Mouse (Mus musculus) CH12.LX (cell line): ENCODE measurements around the gene Mrpl39. TPM values are rescaled to one million over a fixed set of nuclear protein-coding genes. Genes with fewer than 3 reads are reported as not detected.

Experiments
- DNase-seq: peaks from one replicate; pipeline ENCODE4 v3.0.0-alpha.2; 2013; ENCODE audit errors: extremely low read depth
- H3K27ac ChIP-seq: 2 replicates; pipeline ENCODE4 v1.5.1; 2012; ENCODE audit warnings: low read depth, mild to moderate bottlenecking, control low read depth, moderate library complexity; ENCODE audit not compliant: insufficient read depth
- H3K27me3 ChIP-seq: replicated peaks from 2 replicates; pipeline ENCODE3; 2012; ENCODE audit warnings: inconsistent platforms
- H3K36me3 ChIP-seq, 2 experiments: replicated peaks in 1 of 2; 2 replicates each; pipeline versions ENCODE3 to v1.6.1; 2012; ENCODE audit warnings: inconsistent platforms in 1 of 2, low read length in 1 of 2, mild to moderate bottlenecking in 1 of 2, mixed read lengths in 1 of 2, moderate library complexity in 1 of 2; ENCODE audit not compliant: control insufficient read depth in 1 of 2, insufficient read depth in 1 of 2
- H3K4me1 ChIP-seq, 2 experiments: 2 replicates each; pipeline ENCODE4 v1.6.1; 2012; ENCODE audit warnings: inconsistent platforms in 1 of 2, moderate library complexity in 1 of 2; ENCODE audit not compliant: insufficient read depth in 2 of 2, control insufficient read depth in 1 of 2
- H3K4me2 ChIP-seq: 2 replicates; pipeline ENCODE4 v1.6.1; 2012; ENCODE audit warnings: low read depth, mild to moderate bottlenecking, control low read depth; ENCODE audit not compliant: poor library complexity, insufficient read depth, severe bottlenecking
- H3K4me3 ChIP-seq, 3 experiments: fragments of 150-350 bp in 1 of 3; sonication (generic) in 1 of 3; replicated peaks in 1 of 3; 2 replicates each; pipeline versions ENCODE3 to v1.5.1; 2011 to 2012; ENCODE audit warnings: low read depth in 2 of 3, low read length in 2 of 3, mild to moderate bottlenecking in 2 of 3, moderate library complexity in 2 of 3, control low read depth in 1 of 3, improper control_type of control experiment in 1 of 3, inconsistent platforms in 1 of 3, mixed read lengths in 1 of 3; ENCODE audit not compliant: poor library complexity in 1 of 3
- H3K79me2 ChIP-seq: replicated peaks from 2 replicates; pipeline ENCODE4 v1.6.1; 2012; ENCODE audit warnings: mild to moderate bottlenecking, moderate library complexity; ENCODE audit not compliant: control insufficient read depth, poor library complexity, insufficient read depth, severe bottlenecking; ENCODE audit errors: extremely low read depth
- H3K9ac ChIP-seq: 2 replicates; pipeline ENCODE4 v1.6.1; 2012; ENCODE audit warnings: low read depth, mild to moderate bottlenecking, control low read depth, moderate library complexity; ENCODE audit not compliant: insufficient read depth
- H3K9me3 ChIP-seq: replicated peaks from 2 replicates; pipeline ENCODE3; 2012; ENCODE audit warnings: low read length, inconsistent platforms, mixed read lengths
- BHLHE40 ChIP-seq: IDR thresholded peaks from 2 replicates; pipeline ENCODE4 v1.6.1; 2011; ENCODE audit warnings: mild to moderate bottlenecking, low read depth, low read length, improper control_type of control experiment
- CHD1 ChIP-seq: IDR thresholded peaks from 2 replicates; pipeline ENCODE4 v1.6.1; 2012; ENCODE audit warnings: low read depth, low read length, improper control_type of control experiment, inconsistent platforms
- CHD2 ChIP-seq: IDR thresholded peaks from 2 replicates; pipeline ENCODE4 v1.6.1; 2011; ENCODE audit warnings: low read length, improper control_type of control experiment
- CTCF ChIP-seq, 2 experiments: IDR thresholded peaks in 1 of 2; conservative IDR thresholded peaks in 1 of 2; 2 replicates each; pipeline ENCODE4 v1.5.1; 2011 to 2012; ENCODE audit warnings: low read depth in 2 of 2, low read length in 2 of 2, improper control_type of control experiment in 1 of 2, inconsistent platforms in 1 of 2, mild to moderate bottlenecking in 1 of 2, moderate library complexity in 1 of 2
- EP300 ChIP-seq: IDR thresholded peaks from 2 replicates; pipeline ENCODE4 v1.6.1; 2011; ENCODE audit warnings: low read length, improper control_type of control experiment
- HCFC1 ChIP-seq: IDR thresholded peaks from 2 replicates; pipeline ENCODE4 v1.6.1; 2012; ENCODE audit warnings: low read depth, mild to moderate bottlenecking, inconsistent platforms, low read length, improper control_type of control experiment
- IRF4 ChIP-seq: IDR thresholded peaks from 2 replicates; pipeline ENCODE4 v1.6.1; 2014; ENCODE audit warnings: low read depth, mild to moderate bottlenecking, inconsistent platforms, low read length, improper control_type of control experiment
- JUND ChIP-seq: conservative IDR thresholded peaks from 2 replicates; pipeline ENCODE4 v1.6.1; 2011; ENCODE audit warnings: low read depth, low read length, improper control_type of control experiment
- KAT2A ChIP-seq: IDR thresholded peaks from 2 replicates; pipeline ENCODE4 v1.6.1; 2012; ENCODE audit warnings: low read length, improper control_type of control experiment, inconsistent platforms; ENCODE audit not compliant: insufficient replicate concordance
- MAFK ChIP-seq: IDR thresholded peaks from 2 replicates; pipeline ENCODE4 v1.6.1; 2011; ENCODE audit warnings: low read length, improper control_type of control experiment; ENCODE audit not compliant: insufficient replicate concordance
- MAX ChIP-seq: IDR thresholded peaks from 2 replicates; pipeline ENCODE4 v1.6.1; 2011; ENCODE audit warnings: low read length, improper control_type of control experiment
- MAZ ChIP-seq: IDR thresholded peaks from 2 replicates; pipeline ENCODE4 v1.6.1; 2012; ENCODE audit warnings: low read depth, mild to moderate bottlenecking, inconsistent platforms, low read length, improper control_type of control experiment, moderate library complexity
- MEF2A ChIP-seq: IDR thresholded peaks from 2 replicates; pipeline ENCODE4 v1.6.1; 2014; ENCODE audit warnings: low read depth, mild to moderate bottlenecking, inconsistent platforms, low read length, improper control_type of control experiment, borderline replicate concordance
- MXI1 ChIP-seq: IDR thresholded peaks from 2 replicates; pipeline ENCODE4 v1.6.1; 2011; ENCODE audit warnings: mild to moderate bottlenecking, low read depth, low read length, improper control_type of control experiment
- MYC ChIP-seq: IDR thresholded peaks from 2 replicates; pipeline ENCODE4 v1.6.1; 2011; ENCODE audit warnings: low read depth, mild to moderate bottlenecking, improper control_type of control experiment, low read length
- NELFE ChIP-seq: IDR thresholded peaks from 2 replicates; pipeline ENCODE4 v1.6.1; 2011; ENCODE audit warnings: low read depth, low read length, improper control_type of control experiment
- NRF1 ChIP-seq: IDR thresholded peaks from 2 replicates; pipeline ENCODE4 v1.6.1; 2014; ENCODE audit warnings: low read depth, mild to moderate bottlenecking, inconsistent platforms, low read length, improper control_type of control experiment, moderate library complexity
- PAX5 ChIP-seq: IDR thresholded peaks from 2 replicates; pipeline ENCODE4 v1.6.1; 2012; ENCODE audit warnings: low read length, inconsistent platforms, mixed read lengths
- POLR2AphosphoS2 ChIP-seq: IDR thresholded peaks from 2 replicates; pipeline ENCODE4 v1.6.1; 2011; ENCODE audit warnings: low read depth, low read length, improper control_type of control experiment
- RCOR1 ChIP-seq: conservative IDR thresholded peaks from 2 replicates; pipeline ENCODE4 v1.6.1; 2012; ENCODE audit warnings: low read depth, mild to moderate bottlenecking, inconsistent platforms, low read length, improper control_type of control experiment
- SMC3 ChIP-seq: IDR thresholded peaks from 2 replicates; pipeline ENCODE4 v1.6.1; 2011; ENCODE audit warnings: low read depth, low read length, improper control_type of control experiment
- TBP ChIP-seq: conservative IDR thresholded peaks from 2 replicates; pipeline ENCODE4 v1.6.1; 2011; ENCODE audit warnings: low read depth, low read length, improper control_type of control experiment
- TCF12 ChIP-seq: IDR thresholded peaks from 2 replicates; pipeline ENCODE4 v1.6.1; 2014; ENCODE audit warnings: low read depth, mild to moderate bottlenecking, inconsistent platforms, low read length, improper control_type of control experiment
- USF2 ChIP-seq: conservative IDR thresholded peaks from 2 replicates; pipeline ENCODE4 v1.6.1; 2011; ENCODE audit warnings: low read depth, low read length, improper control_type of control experiment
- ZC3H11A ChIP-seq: IDR thresholded peaks from 2 replicates; pipeline ENCODE4 v1.6.1; 2012; ENCODE audit warnings: low read depth, mild to moderate bottlenecking, inconsistent platforms, low read length, improper control_type of control experiment
- ZKSCAN1 ChIP-seq: IDR thresholded peaks from 2 replicates; pipeline ENCODE4 v1.6.1; 2012; ENCODE audit warnings: low read depth, inconsistent platforms, low read length, improper control_type of control experiment, borderline replicate concordance
- ZNF384 ChIP-seq: IDR thresholded peaks from 2 replicates; pipeline ENCODE4 v1.6.1; 2012; ENCODE audit warnings: low read depth, low read length, improper control_type of control experiment, inconsistent platforms
- dilution Hi-C: fragments of 300-500 bp; cut with MboI; formaldehyde crosslinking; loops from 2 replicates; pipeline ENCODE4 v1.14.3; 2020; ENCODE audit warnings: low sequenced_read_pairs; ENCODE audit not compliant: extremely low pct_unique_long_range_greater_than_20kb, extremely low pct_ligation_motif_present
- in situ Hi-C: fragments of 300-500 bp; cut with MboI; formaldehyde crosslinking; loops from 3 replicates; pipeline ENCODE4 v1.14.3; 2019; ENCODE audit warnings: low sequenced_read_pairs, low pct_ligation_motif_present, low pct_unique_long_range_greater_than_20kb, mixed read lengths
- polyA plus RNA-seq: library from polyadenylated mRNA; unstranded; fragments of >175 nt; gene quantifications from 2 replicates; pipeline ENCODE4 v1.2.1, GENCODE M21; 2012; ENCODE audit warnings: low read depth; ENCODE audit not compliant: insufficient read length
- total RNA-seq, 2 experiments: library from RNA; depleted of rRNA; stranded (reverse); fragments of 300-350 nt in 1 of 2; fragments of >200 nt in 1 of 2; gene quantifications; 2 replicates each; pipeline ENCODE4 v1.2.3; 2012 to 2014

The Mrpl39 gene
- total and polyA plus RNA-seq, 3 experiments = 102 to 123 (median 110) TPM

GRCm38 (mm10) chr16:84735166-84736105 lies at the start of gene Mrpl39 (continued):
- TF ChIP-seq ZC3H11A (peak; percentile 59), CTCF (conservative IDR thresholded peaks at IDR 0.05 in 1 of 2, IDR thresholded peaks at IDR 0.05 in 1 of 2; ENCODE audit: low read depth in 2 of 2, low read length in 2 of 2) (peak in 1 of 2 experiments; percentile 99; a peak in 3 of 4 replicates)

- TF ChIP-seq RCOR1 (no peak), SMC3 (no peak), MAFK (no peak), MEF2A (no peak), CTCF (conservative IDR thresholded peaks at IDR 0.05 in 1 of 2, IDR thresholded peaks at IDR 0.05 in 1 of 2; ENCODE audit: low read depth in 2 of 2, low read length in 2 of 2) (no peak), MAZ (no peak), PAX5 (no peak), MXI1 (no peak), ZKSCAN1 (no peak), POLR2AphosphoS2 (no peak), NELFE (no peak), JUND (no peak), TCF12 (no peak)
- no peak for DNase-seq
- Histone ChIP-seq H3K79me2 (no peaks in the 10 kb centered on the region), H3K27ac (no peak overlapping the region), H3K9ac (no peak overlapping the region), H3K4me2 (no peak overlapping the region), H3K27me3 (no peaks in the 10 kb centered on the region), H3K9me3 (no peaks in the 10 kb centered on the region), H3K36me3 (no peaks in the 10 kb centered on the region), H3K4me3 (no peak overlapping the region), H3K4me1 (peaks cover 3 to 17% of the 10 kb centered on the region in 2 experiments; a peak in 3 of 4 replicates)
- in situ Hi-C loops = no loop called here
- dilution Hi-C loops = no loop called here
Observed at GRCm38 (mm10) chr16:84784966-84785365, 49.4 kb upstream of the Mrpl39 start.

- Histone ChIP-seq H3K4me2 (peak overlapping the region; percentile 73), H3K9me3 (no peaks in the 10 kb centered on the region), H3K27ac (no peak overlapping the region), H3K36me3 (no peaks in the 10 kb centered on the region), H3K9ac (peak overlapping the region; percentile 34), H3K4me1 (peaks cover 3 to 17% of the 10 kb centered on the region in 2 experiments; a peak in 3 of 4 replicates), H3K4me3 (no peak overlapping the region), H3K27me3 (no peaks in the 10 kb centered on the region), H3K79me2 (no peaks in the 10 kb centered on the region)
- peak; percentile 51 for DNase-seq
- dilution Hi-C loops (no loop called here), in situ Hi-C loops (no loop called here)
- TF ChIP-seq MAFK (0 out of 2 replicates have a peak, but pooled peaks have one; percentile 7), ZNF384 (no peak), ZKSCAN1 (no peak), EP300 (0 out of 2 replicates have a peak, but pooled peaks have one; percentile 58), MAX (0 out of 2 replicates have a peak, but pooled peaks have one; percentile 13), CHD2 (no peak), IRF4 (peak; percentile 16; the same call in 1 of the 2 replicates), MYC (0 out of 2 replicates have a peak, but pooled peaks have one; percentile 22), CHD1 (no peak), USF2 (no peak), NELFE (no peak), ZC3H11A (no peak), TBP (0 out of 2 replicates have a peak, but pooled peaks have one; percentile 45), KAT2A (no peak), NRF1 (no peak), BHLHE40 (no peak), MAZ (no peak), HCFC1 (no peak), JUND (no peak)
Observed at GRCm38 (mm10) chr16:84783279-84783678, 47.7 kb upstream of the Mrpl39 start.
